Mouse (Mus musculus) CH12.LX (cell line): ENCODE data around the gene Slc22a4. TPM values are rescaled to one million over a fixed set of nuclear protein-coding genes. Genes with fewer than 3 reads are reported as not detected.

Experiments
- DNase-seq: peaks from one replicate; pipeline ENCODE4 v3.0.0-alpha.2; 2013; ENCODE audit errors: extremely low read depth
- H3K27ac ChIP-seq: 2 replicates; pipeline ENCODE4 v1.5.1; 2012; ENCODE audit warnings: low read depth, mild to moderate bottlenecking, control low read depth, moderate library complexity; ENCODE audit not compliant: insufficient read depth
- H3K27me3 ChIP-seq: replicated peaks from 2 replicates; pipeline ENCODE3; 2012; ENCODE audit warnings: inconsistent platforms
- H3K36me3 ChIP-seq, 2 experiments: replicated peaks in 1 of 2; 2 replicates each; pipeline versions ENCODE3 to v1.6.1; 2012; ENCODE audit warnings: inconsistent platforms in 1 of 2, low read length in 1 of 2, mild to moderate bottlenecking in 1 of 2, mixed read lengths in 1 of 2, moderate library complexity in 1 of 2; ENCODE audit not compliant: control insufficient read depth in 1 of 2, insufficient read depth in 1 of 2
- H3K4me1 ChIP-seq, 2 experiments: 2 replicates each; pipeline ENCODE4 v1.6.1; 2012; ENCODE audit warnings: inconsistent platforms in 1 of 2, moderate library complexity in 1 of 2; ENCODE audit not compliant: insufficient read depth in 2 of 2, control insufficient read depth in 1 of 2
- H3K4me2 ChIP-seq: 2 replicates; pipeline ENCODE4 v1.6.1; 2012; ENCODE audit warnings: low read depth, mild to moderate bottlenecking, control low read depth; ENCODE audit not compliant: poor library complexity, insufficient read depth, severe bottlenecking
- H3K4me3 ChIP-seq, 3 experiments: fragments of 150-350 bp in 1 of 3; sonication (generic) in 1 of 3; replicated peaks in 1 of 3; 2 replicates each; pipeline versions ENCODE3 to v1.5.1; 2011 to 2012; ENCODE audit warnings: low read depth in 2 of 3, low read length in 2 of 3, mild to moderate bottlenecking in 2 of 3, moderate library complexity in 2 of 3, control low read depth in 1 of 3, improper control_type of control experiment in 1 of 3, inconsistent platforms in 1 of 3, mixed read lengths in 1 of 3; ENCODE audit not compliant: poor library complexity in 1 of 3
- H3K79me2 ChIP-seq: replicated peaks from 2 replicates; pipeline ENCODE4 v1.6.1; 2012; ENCODE audit warnings: mild to moderate bottlenecking, moderate library complexity; ENCODE audit not compliant: control insufficient read depth, poor library complexity, insufficient read depth, severe bottlenecking; ENCODE audit errors: extremely low read depth
- H3K9ac ChIP-seq: 2 replicates; pipeline ENCODE4 v1.6.1; 2012; ENCODE audit warnings: low read depth, mild to moderate bottlenecking, control low read depth, moderate library complexity; ENCODE audit not compliant: insufficient read depth
- H3K9me3 ChIP-seq: replicated peaks from 2 replicates; pipeline ENCODE3; 2012; ENCODE audit warnings: low read length, inconsistent platforms, mixed read lengths
- BHLHE40 ChIP-seq: IDR thresholded peaks from 2 replicates; pipeline ENCODE4 v1.6.1; 2011; ENCODE audit warnings: mild to moderate bottlenecking, low read depth, low read length, improper control_type of control experiment
- CHD1 ChIP-seq: IDR thresholded peaks from 2 replicates; pipeline ENCODE4 v1.6.1; 2012; ENCODE audit warnings: low read depth, low read length, improper control_type of control experiment, inconsistent platforms
- CTCF ChIP-seq, 2 experiments: IDR thresholded peaks in 1 of 2; conservative IDR thresholded peaks in 1 of 2; 2 replicates each; pipeline ENCODE4 v1.5.1; 2011 to 2012; ENCODE audit warnings: low read depth in 2 of 2, low read length in 2 of 2, improper control_type of control experiment in 1 of 2, inconsistent platforms in 1 of 2, mild to moderate bottlenecking in 1 of 2, moderate library complexity in 1 of 2
- E2F4 ChIP-seq: IDR thresholded peaks from 2 replicates; pipeline ENCODE4 v1.6.1; 2011; ENCODE audit warnings: low read depth, low read length, improper control_type of control experiment; ENCODE audit not compliant: insufficient replicate concordance
- ELF1 ChIP-seq: IDR thresholded peaks from 2 replicates; pipeline ENCODE4 v1.6.1; 2014; ENCODE audit warnings: low read depth, mild to moderate bottlenecking, inconsistent platforms, low read length, improper control_type of control experiment
- EP300 ChIP-seq: IDR thresholded peaks from 2 replicates; pipeline ENCODE4 v1.6.1; 2011; ENCODE audit warnings: low read length, improper control_type of control experiment
- ETS1 ChIP-seq: conservative IDR thresholded peaks from 2 replicates; pipeline ENCODE4 v1.6.1; 2012; ENCODE audit warnings: low read depth, mild to moderate bottlenecking, inconsistent platforms, low read length, improper control_type of control experiment, moderate library complexity
- HCFC1 ChIP-seq: IDR thresholded peaks from 2 replicates; pipeline ENCODE4 v1.6.1; 2012; ENCODE audit warnings: low read depth, mild to moderate bottlenecking, inconsistent platforms, low read length, improper control_type of control experiment
- IRF4 ChIP-seq: IDR thresholded peaks from 2 replicates; pipeline ENCODE4 v1.6.1; 2014; ENCODE audit warnings: low read depth, mild to moderate bottlenecking, inconsistent platforms, low read length, improper control_type of control experiment
- JUN ChIP-seq: IDR thresholded peaks from 2 replicates; pipeline ENCODE4 v1.6.1; 2011; ENCODE audit warnings: low read depth, mild to moderate bottlenecking, low read length, improper control_type of control experiment, moderate library complexity; ENCODE audit not compliant: insufficient read depth
- JUND ChIP-seq: conservative IDR thresholded peaks from 2 replicates; pipeline ENCODE4 v1.6.1; 2011; ENCODE audit warnings: low read depth, low read length, improper control_type of control experiment
- KAT2A ChIP-seq: IDR thresholded peaks from 2 replicates; pipeline ENCODE4 v1.6.1; 2012; ENCODE audit warnings: low read length, improper control_type of control experiment, inconsistent platforms; ENCODE audit not compliant: insufficient replicate concordance
- MAZ ChIP-seq: IDR thresholded peaks from 2 replicates; pipeline ENCODE4 v1.6.1; 2012; ENCODE audit warnings: low read depth, mild to moderate bottlenecking, inconsistent platforms, low read length, improper control_type of control experiment, moderate library complexity
- MEF2A ChIP-seq: IDR thresholded peaks from 2 replicates; pipeline ENCODE4 v1.6.1; 2014; ENCODE audit warnings: low read depth, mild to moderate bottlenecking, inconsistent platforms, low read length, improper control_type of control experiment, borderline replicate concordance
- MXI1 ChIP-seq: IDR thresholded peaks from 2 replicates; pipeline ENCODE4 v1.6.1; 2011; ENCODE audit warnings: mild to moderate bottlenecking, low read depth, low read length, improper control_type of control experiment
- NELFE ChIP-seq: IDR thresholded peaks from 2 replicates; pipeline ENCODE4 v1.6.1; 2011; ENCODE audit warnings: low read depth, low read length, improper control_type of control experiment
- NRF1 ChIP-seq: IDR thresholded peaks from 2 replicates; pipeline ENCODE4 v1.6.1; 2014; ENCODE audit warnings: low read depth, mild to moderate bottlenecking, inconsistent platforms, low read length, improper control_type of control experiment, moderate library complexity
- PAX5 ChIP-seq: IDR thresholded peaks from 2 replicates; pipeline ENCODE4 v1.6.1; 2012; ENCODE audit warnings: low read length, inconsistent platforms, mixed read lengths
- POLR2A ChIP-seq: IDR thresholded peaks from 2 replicates; pipeline ENCODE4 v1.6.1; 2011; ENCODE audit warnings: low read depth, mild to moderate bottlenecking, improper control_type of control experiment, low read length
- RAD21 ChIP-seq: IDR thresholded peaks from 2 replicates; pipeline ENCODE4 v1.6.1; 2011; ENCODE audit warnings: low read depth, mild to moderate bottlenecking, low read length, improper control_type of control experiment, moderate library complexity
- RCOR1 ChIP-seq: conservative IDR thresholded peaks from 2 replicates; pipeline ENCODE4 v1.6.1; 2012; ENCODE audit warnings: low read depth, mild to moderate bottlenecking, inconsistent platforms, low read length, improper control_type of control experiment
- SMC3 ChIP-seq: IDR thresholded peaks from 2 replicates; pipeline ENCODE4 v1.6.1; 2011; ENCODE audit warnings: low read depth, low read length, improper control_type of control experiment
- UBTF ChIP-seq: IDR thresholded peaks from 2 replicates; pipeline ENCODE4 v1.6.1; 2012; ENCODE audit warnings: low read depth, mild to moderate bottlenecking, inconsistent platforms, low read length, improper control_type of control experiment, moderate library complexity
- USF1 ChIP-seq: IDR thresholded peaks from 2 replicates; pipeline ENCODE4 v1.6.1; 2014; ENCODE audit warnings: low read depth, mild to moderate bottlenecking, inconsistent platforms, low read length, improper control_type of control experiment
- ZC3H11A ChIP-seq: IDR thresholded peaks from 2 replicates; pipeline ENCODE4 v1.6.1; 2012; ENCODE audit warnings: low read depth, mild to moderate bottlenecking, inconsistent platforms, low read length, improper control_type of control experiment
- ZNF384 ChIP-seq: IDR thresholded peaks from 2 replicates; pipeline ENCODE4 v1.6.1; 2012; ENCODE audit warnings: low read depth, low read length, improper control_type of control experiment, inconsistent platforms
- dilution Hi-C: fragments of 300-500 bp; cut with MboI; formaldehyde crosslinking; loops from 2 replicates; pipeline ENCODE4 v1.14.3; 2020; ENCODE audit warnings: low sequenced_read_pairs; ENCODE audit not compliant: extremely low pct_unique_long_range_greater_than_20kb, extremely low pct_ligation_motif_present
- in situ Hi-C: fragments of 300-500 bp; cut with MboI; formaldehyde crosslinking; loops from 3 replicates; pipeline ENCODE4 v1.14.3; 2019; ENCODE audit warnings: low sequenced_read_pairs, low pct_ligation_motif_present, low pct_unique_long_range_greater_than_20kb, mixed read lengths
- polyA plus RNA-seq: library from polyadenylated mRNA; unstranded; fragments of >175 nt; gene quantifications from 2 replicates; pipeline ENCODE4 v1.2.1, GENCODE M21; 2012; ENCODE audit warnings: low read depth; ENCODE audit not compliant: insufficient read length
- total RNA-seq, 2 experiments: library from RNA; depleted of rRNA; stranded (reverse); fragments of 300-350 nt in 1 of 2; fragments of >200 nt in 1 of 2; gene quantifications; 2 replicates each; pipeline ENCODE4 v1.2.3; 2012 to 2014

The Slc22a4 gene
- total and polyA plus RNA-seq, 3 experiments = not detected

DNA sequence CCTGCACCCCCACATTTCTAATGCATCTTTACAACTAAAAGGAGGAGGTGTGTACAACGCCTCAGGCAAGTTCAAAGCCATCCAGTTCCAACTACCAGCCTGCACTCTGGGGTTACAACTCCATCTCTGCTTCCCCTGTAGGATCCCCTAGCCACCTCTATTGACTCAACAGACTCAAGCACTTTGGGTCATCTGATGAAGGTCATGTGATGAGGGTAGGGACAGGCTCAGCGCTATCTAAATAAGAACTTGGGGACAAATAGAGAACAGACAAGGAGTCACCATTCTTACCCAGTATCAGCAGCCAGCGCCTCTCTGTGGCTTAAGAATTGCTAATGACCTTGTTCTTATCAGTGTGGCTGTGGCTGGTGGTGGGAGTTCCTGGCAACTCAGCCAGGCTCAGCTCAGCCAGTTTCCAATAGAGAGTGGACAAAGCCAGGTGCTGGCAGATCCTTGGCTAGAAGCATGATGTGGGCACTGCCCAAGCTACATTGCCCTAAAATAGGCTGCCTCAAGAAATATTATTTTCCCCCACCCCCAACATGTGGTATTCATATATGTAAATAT lies 36.6 kb upstream of the Slc22a4 start:
- no peaks in the 10 kb centered on the region for H3K79me2 ChIP-seq
- H3K9ac ChIP-seq = no peak overlapping the region
- dilution Hi-C loops (no loop called here), in situ Hi-C loops (no loop called here)
- H3K27ac ChIP-seq = no peak overlapping the region
- DNase-seq = no peak
- H3K9me3 ChIP-seq = no peaks in the 10 kb centered on the region
- no peaks in the 10 kb centered on the region for H3K36me3 ChIP-seq
- H3K27me3 ChIP-seq = no peaks in the 10 kb centered on the region
- no peak overlapping the region for H3K4me2 ChIP-seq
- H3K4me1 ChIP-seq = peaks cover 3 to 20% of the 10 kb centered on the region in 2 experiments; a peak in 3 of 4 replicates
- TF ChIP-seq PAX5 (no peak), NRF1 (no peak), BHLHE40 (no peak), POLR2A (no peak), E2F4 (no peak), MXI1 (no peak), IRF4 (no peak), SMC3 (no peak), ELF1 (no peak), UBTF (no peak)
- TF ChIP-seq, all 38 proteins: peak for 0
- no peak overlapping the region for H3K4me3 ChIP-seq

DNA sequence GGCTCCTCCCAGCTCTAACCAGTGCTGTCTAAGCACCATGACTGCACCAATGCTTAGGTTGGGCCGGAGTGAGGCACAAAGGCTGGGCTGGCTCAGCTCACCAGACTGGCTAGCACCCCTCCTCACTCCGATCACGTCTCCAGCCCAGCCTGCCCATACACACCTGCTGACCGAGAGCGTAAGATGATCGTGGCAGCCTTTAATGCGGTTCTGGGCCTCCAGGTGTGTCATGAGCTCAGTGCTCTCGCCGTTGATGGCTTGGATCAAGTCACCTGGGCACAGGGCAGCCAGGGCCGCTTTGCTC lies 35.5 kb upstream of the Slc22a4 start:
- dilution Hi-C loops = no loop called here
- Histone ChIP-seq H3K79me2 (no peaks in the 10 kb centered on the region), H3K9me3 (no peaks in the 10 kb centered on the region), H3K36me3 (no peaks in the 10 kb centered on the region), H3K4me2 (no peak overlapping the region), H3K4me3 (no peak overlapping the region), H3K4me1 (peaks cover 3 to 20% of the 10 kb centered on the region in 2 experiments; a peak in 3 of 4 replicates), H3K27ac (no peak overlapping the region), H3K9ac (no peak overlapping the region), H3K27me3 (peaks cover 2% of the 10 kb centered on the region)
- TF ChIP-seq RCOR1 = no peak
- no peak for TF ChIP-seq NRF1
- TF ChIP-seq ZNF384 = no peak
- no peak for TF ChIP-seq HCFC1
- no peak for TF ChIP-seq NELFE
- TF ChIP-seq CTCF (conservative IDR thresholded peaks at IDR 0.05 in 1 of 2, IDR thresholded peaks at IDR 0.05 in 1 of 2; ENCODE audit: low read depth in 2 of 2, low read length in 2 of 2) = no peak
- TF ChIP-seq EP300 = no peak
- TF ChIP-seq ZC3H11A = no peak
- TF ChIP-seq JUN = no peak
- no peak for TF ChIP-seq ETS1
- TF ChIP-seq KAT2A = no peak
- no peak for TF ChIP-seq UBTF
- no peak for TF ChIP-seq MEF2A
- TF ChIP-seq E2F4 = no peak
- no peak for TF ChIP-seq RAD21
- TF ChIP-seq CHD1 = no peak
- no peak for TF ChIP-seq USF1
- no peak for TF ChIP-seq MAZ
- no peak for TF ChIP-seq JUND
- no peak for DNase-seq
- in situ Hi-C loops = no loop called here
